Mouse (Mus musculus) bone marrow, adult 2 months (tissue): ENCODE data around the gene Lrfn1.
A peak's percentile ranks its signal among the peaks of the same experiment; 100 is the strongest.

Experiments
- CTCF ChIP-seq: fragments of 200-500 bp; IDR thresholded peaks from 2 replicates; pipeline ENCODE4 v1.5.1; 2011; ENCODE audit warnings: low read length, control low read depth; ENCODE audit not compliant: control insufficient read depth, insufficient read depth
- POLR2A ChIP-seq: fragments of 200-500 bp; IDR thresholded peaks from 2 replicates; pipeline ENCODE4 v1.6.1; 2011; ENCODE audit warnings: low read depth, mild to moderate bottlenecking, control low read depth, low read length, borderline replicate concordance; ENCODE audit not compliant: control insufficient read depth

DNA sequence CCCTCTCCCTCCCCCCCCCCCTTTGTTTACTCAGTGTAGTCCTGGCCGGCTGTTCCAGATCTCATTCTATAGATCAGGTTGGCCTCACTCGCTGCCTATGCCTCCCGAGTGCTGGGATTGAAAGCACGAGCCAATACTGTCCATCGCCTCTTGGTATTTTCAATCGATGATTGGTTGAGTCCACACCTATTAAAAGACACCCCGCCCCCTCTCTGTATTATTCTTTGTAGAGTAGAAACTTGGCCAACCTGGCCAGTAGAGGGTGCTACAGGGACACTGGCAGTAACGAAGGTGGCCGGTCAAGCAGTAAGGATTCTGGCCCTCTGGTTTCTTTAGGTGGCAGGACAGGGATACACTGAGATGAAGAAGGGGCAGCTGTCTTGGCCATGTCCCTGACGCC, 38.6 kb downstream of the Lrfn1 start:
- no peak for TF ChIP-seq POLR2A
- TF ChIP-seq CTCF, result peak; percentile 68
